Mouse (Mus musculus) neural tube, embryonic 14.5 days (tissue): ENCODE measurements around the gene Adamts2. TPM values are rescaled to one million over a fixed set of nuclear protein-coding genes. Genes with fewer than 3 reads are reported as not detected.

ENCODE experiments used
- ATAC-seq: fragments of 200-750 bp; cut with Nextera tagmentation; 2 replicates; pipeline ENCODE4 v1.8.0; 2017; ENCODE audit warnings: low read depth, mild to moderate bottlenecking, moderate TSS enrichment, moderate library complexity
- H3K27ac ChIP-seq: fragments of 300-500 bp; sonication (generic); 2 replicates; pipeline ENCODE4 v1.5.1; 2014; ENCODE audit warnings: low read depth, mild to moderate bottlenecking, control low read depth, low read length, moderate library complexity, mixed read lengths
- H3K27me3 ChIP-seq: fragments of 300-500 bp; sonication (generic); 2 replicates; pipeline ENCODE4 v1.6.1; 2014; ENCODE audit warnings: low read length; ENCODE audit not compliant: control insufficient read depth, insufficient read depth
- H3K36me3 ChIP-seq: fragments of 300-500 bp; sonication (generic); 2 replicates; pipeline ENCODE4 v1.6.1; 2014; ENCODE audit warnings: low read length, mixed read lengths; ENCODE audit not compliant: control insufficient read depth, insufficient read depth
- H3K4me1 ChIP-seq: fragments of 300-500 bp; sonication (generic); 2 replicates; pipeline ENCODE4 v1.6.1; 2014; ENCODE audit warnings: low read length; ENCODE audit not compliant: control insufficient read depth, insufficient read depth
- H3K4me2 ChIP-seq: fragments of 300-500 bp; sonication (generic); 2 replicates; pipeline ENCODE4 v1.6.1; 2014; ENCODE audit warnings: mild to moderate bottlenecking, low read depth, low read length, control low read depth
- H3K4me3 ChIP-seq: fragments of 300-500 bp; sonication (generic); 2 replicates; pipeline ENCODE4 v1.5.1; 2014; ENCODE audit warnings: low read depth, low read length, control low read depth, mixed read lengths
- H3K9ac ChIP-seq: fragments of 300-500 bp; sonication (generic); replicated peaks from 2 replicates; pipeline ENCODE4 v1.6.1; 2014; ENCODE audit warnings: low read depth, mild to moderate bottlenecking, control low read depth, low read length, mixed read lengths
- H3K9me3 ChIP-seq: fragments of 300-500 bp; sonication (generic); 2 replicates; pipeline ENCODE4 v1.6.1; 2016; ENCODE audit warnings: low read length; ENCODE audit not compliant: control insufficient read depth
- WGBS: fragments of 180-500 bp; shearing (Covaris S2); extraction: QIAGEN DNeasy Blood & Tissue Kit; methylation state at CpG from one replicate; pipeline ENCODE4 v1.1.7; 2014; 5-methylcytosine and 5-hydroxymethylcytosine counted together
- polyA plus RNA-seq: library from polyadenylated mRNA; unstranded; fragments of >200 nt; fragmentation: Nextera tagmentation; extraction: Ambion mirVana; gene quantifications from 2 replicates; pipeline ENCODE4 v1.2.1, GENCODE M21; 2014

Gene Adamts2
- polyA plus RNA-seq, 1 experiment from 2014 or later = 2.4 TPM

DNA sequence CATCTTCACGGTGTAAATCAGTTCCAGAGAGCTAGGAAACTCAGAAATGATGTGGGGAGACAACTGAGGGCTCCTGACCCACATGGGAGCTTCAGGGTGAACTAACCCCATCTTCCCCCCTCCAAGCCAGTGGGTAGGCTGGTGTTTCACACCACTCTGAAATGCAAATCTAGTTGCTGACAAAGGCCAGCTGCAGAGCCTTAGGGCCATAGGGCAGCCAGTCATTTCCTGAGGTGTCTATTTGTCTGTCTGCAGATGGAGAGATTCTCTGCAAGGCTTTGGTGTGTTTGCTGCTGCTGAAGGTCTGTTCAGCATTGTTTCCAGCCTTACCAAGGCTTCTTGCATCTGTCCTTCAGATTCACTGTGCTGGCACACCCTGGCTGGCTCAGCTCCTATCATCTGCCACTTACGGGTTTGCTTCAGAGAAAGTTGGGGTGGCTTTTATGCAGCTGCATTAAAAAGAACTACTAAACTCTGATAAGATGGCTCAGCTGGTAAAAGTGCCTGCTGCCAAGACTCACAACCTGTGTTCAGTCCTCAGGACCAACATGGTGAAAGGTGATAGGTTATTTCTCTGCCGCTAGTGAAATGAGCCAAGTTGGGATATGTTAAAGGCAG is 246.7 kb downstream of the Adamts2 start:
- H3K27me3 ChIP-seq = peaks cover 37% of the 10 kb centered on the region
- no peaks in the 10 kb centered on the region for H3K9me3 ChIP-seq
- 38% methylated on average over 3 of the region's 3 CpGs for WGBS
- no peaks in the 10 kb centered on the region for H3K36me3 ChIP-seq
- H3K4me3 ChIP-seq = no peak overlapping the region
- H3K9ac ChIP-seq = no peak overlapping the region
- H3K27ac ChIP-seq = no peak overlapping the region
- H3K4me1 ChIP-seq = peaks cover 10% of the 10 kb centered on the region; the same call in 1 of the 2 replicates
- ATAC-seq = no peak
- no peak overlapping the region for H3K4me2 ChIP-seq

DNA sequence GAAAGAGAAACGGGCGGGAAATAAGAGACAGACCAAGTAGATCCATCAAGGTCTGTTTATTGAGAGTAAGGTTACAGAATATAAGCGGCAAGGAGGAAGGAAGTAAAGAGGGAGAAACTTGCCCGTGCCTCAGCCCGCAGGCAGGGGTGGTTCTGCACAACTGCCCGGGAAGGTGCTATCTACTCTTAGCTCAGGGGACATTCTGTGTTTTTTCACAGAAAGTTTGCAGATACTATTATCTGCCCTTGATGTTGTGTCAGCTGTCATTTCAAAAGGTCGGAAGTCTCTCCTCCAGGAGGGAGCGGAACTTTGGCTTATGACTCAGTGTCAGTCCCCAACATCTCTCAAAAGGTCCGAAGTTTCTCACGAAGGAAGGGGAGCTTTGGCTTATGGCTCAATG is 247.4 kb downstream of the Adamts2 start:
- Histone ChIP-seq H3K36me3 (no peaks in the 10 kb centered on the region), H3K4me2 (no peak overlapping the region), H3K4me1 (peaks cover 10% of the 10 kb centered on the region; the same call in 1 of the 2 replicates), H3K27ac (no peak overlapping the region), H3K9me3 (no peaks in the 10 kb centered on the region), H3K27me3 (peaks cover 37% of the 10 kb centered on the region), H3K9ac (no peak overlapping the region), H3K4me3 (no peak overlapping the region)
- ATAC-seq = no peak
- WGBS = 9% methylated on average over 10 of the region's 10 CpGs

GRCm38 (mm10) chr11:50850177-50850735 is 248.4 kb downstream of the Adamts2 start, which contains the start of gene Grm6:
Gene Grm6, plus strand, starts transcription at chr11:50850685.
- H3K4me1 ChIP-seq = peaks cover 10% of the 10 kb centered on the region; the same call in 1 of the 2 replicates
- H3K27ac ChIP-seq = no peak within 1 kb of the TSS
- peak within 1 kb of the TSS; percentile 37 for H3K4me3 ChIP-seq
- ATAC-seq = no peak
- H3K4me2 ChIP-seq = peak within 1 kb of the TSS; percentile 93
- no peaks in the 10 kb centered on the region for H3K36me3 ChIP-seq
- H3K9ac ChIP-seq = peak within 1 kb of the TSS; percentile 48
- 2% methylated on average over 11 of the region's 11 CpGs for WGBS
- no peaks in the 10 kb centered on the region for H3K9me3 ChIP-seq
- peaks cover 37% of the 10 kb centered on the region for H3K27me3 ChIP-seq

- Histone ChIP-seq H3K27me3 (peaks cover 37% of the 10 kb centered on the region), H3K27ac (no peak overlapping the region), H3K36me3 (no peaks in the 10 kb centered on the region), H3K4me2 (peak overlapping the region; percentile 93), H3K9me3 (no peaks in the 10 kb centered on the region), H3K9ac (peak overlapping the region; percentile 48), H3K4me1 (peaks cover 10% of the 10 kb centered on the region; the same call in 1 of the 2 replicates), H3K4me3 (peak overlapping the region; percentile 37)
- WGBS = 0% methylated on average over 65 of the region's 72 CpGs
- ATAC-seq = peak; percentile 41; the same call in 1 of the 2 replicates
These were observed 249.2 kb downstream of the Adamts2 start for GRCm38 (mm10) chr11:50850989-50851601.

Other genes with a start within 250 kb of the Adamts2 start
- gene Cby3, start 247.6 kb upstream of the Adamts2 start, polyA plus RNA-seq = 0.81 and 0.92 TPM in 2 replicates
- gene Hnrnph1, start 225.1 kb upstream of the Adamts2 start, polyA plus RNA-seq = 441 and 486 TPM in 2 replicates
- gene Rufy1, start 171.0 kb upstream of the Adamts2 start, polyA plus RNA-seq = 25.6 and 31.9 TPM in 2 replicates
- 72.1 and 81.7 TPM in 2 replicates for gene Zfp354c, start 225.6 kb downstream of the Adamts2 start, polyA plus RNA-seq
- 1.4 and 2.3 TPM in 2 replicates for gene Zfp879, start 239.5 kb downstream of the Adamts2 start, polyA plus RNA-seq
- gene Grm6, start 248.6 kb downstream of the Adamts2 start, polyA plus RNA-seq = not detected in 2 replicates